8 mouse cellular contexts compared by ENCODE assay signal in the genomic region with DNA sequence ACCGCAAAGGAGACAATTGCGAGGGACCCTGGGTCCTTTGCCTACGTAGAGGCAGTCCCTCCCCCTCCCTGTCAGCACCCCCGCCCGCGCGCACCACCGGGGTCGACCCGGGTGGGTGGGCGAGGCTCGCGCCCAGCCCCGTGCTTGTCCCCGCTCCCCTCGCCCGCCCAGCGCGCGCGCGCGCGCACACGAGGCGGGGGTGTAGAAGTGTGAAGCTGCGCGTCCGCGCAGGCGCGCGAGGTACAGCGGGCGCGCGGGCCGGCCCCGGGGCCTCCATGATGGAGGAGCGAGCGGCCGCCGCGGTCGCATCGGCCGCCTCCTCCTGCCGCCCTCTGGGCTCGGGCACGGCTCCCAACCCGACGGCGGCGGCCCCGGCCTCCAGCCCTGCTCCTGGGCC. TPM values are rescaled to one million over a fixed set of nuclear protein-coding genes. Genes with fewer than 3 reads are reported as not detected.
DNase-seq lines count a peak whose midpoint lies in the region; ATAC-seq and TF ChIP-seq lines count a peak whose summit lies in the region.

No protein-coding gene starts in this region.

- H3K9me3 ChIP-seq in intestine, postnatal 0 days (ENCODE audit: control insufficient read depth) = no peaks in the 10 kb centered on the region
- H3K9me3 ChIP-seq in limb, embryonic 13.5 days = no peaks in the 10 kb centered on the region
- H3K9me3 ChIP-seq in midbrain, embryonic 15.5 days = no peaks in the 10 kb centered on the region

- peaks cover 6% of the 10 kb centered on the region; the same call in 1 of the 2 replicates for H3K36me3 ChIP-seq in intestine, postnatal 0 days (ENCODE audit: control insufficient read depth, insufficient read depth)
- H3K36me3 ChIP-seq in limb, embryonic 13.5 days = peaks cover 20% of the 10 kb centered on the region
- H3K36me3 ChIP-seq in midbrain, embryonic 15.5 days (replicated peaks) = no peaks in the 10 kb centered on the region

- ATAC-seq in intestine, postnatal 0 days = peak; percentile 81
- ATAC-seq in limb, embryonic 13.5 days (ENCODE audit: low FRiP score, low read depth) = peak; percentile 82
- peak; percentile 61 for ATAC-seq in midbrain, embryonic 15.5 days (replicated peaks)

- no peak for TF ChIP-seq CTCF in intestine, postnatal 0 days (IDR thresholded peaks at IDR 0.05; ENCODE audit: low read depth)

- H3K4me1 ChIP-seq in intestine, postnatal 0 days (replicated peaks; ENCODE audit: control insufficient read depth, insufficient read depth, low read length) = peaks cover 22% of the 10 kb centered on the region
- peaks cover 65% of the 10 kb centered on the region for H3K4me1 ChIP-seq in limb, embryonic 13.5 days
- H3K4me1 ChIP-seq in midbrain, embryonic 15.5 days = peaks cover 87% of the 10 kb centered on the region

- H3K4me2 ChIP-seq in intestine, postnatal 0 days (replicated peaks; ENCODE audit: low read depth) = peak overlapping the region; percentile 95
- peak overlapping the region; percentile 98 for H3K4me2 ChIP-seq in limb, embryonic 13.5 days (replicated peaks)
- peak overlapping the region; percentile 92 for H3K4me2 ChIP-seq in midbrain, embryonic 15.5 days

- DNase-seq in 3T3-L1 (ENCODE audit: low read depth, low spot score) = peak; percentile 44
- DNase-seq in adrenal gland, postnatal 10 days = peak; percentile 86
- DNase-seq in embryo, embryonic 11.5 days (ENCODE audit: low read depth, low spot score) = peak; percentile 79
- DNase-seq in gastrocnemius, postnatal 4 days (ENCODE audit: low spot score in 2 of 2) = peak; percentile 76 to 79
- peak; percentile 60 to 72 for DNase-seq in spleen, postnatal 14 days (ENCODE audit: low spot score in 2 of 2)

- WGBS in intestine, postnatal 0 days = under 1% methylated on average over 41 of the region's 55 CpGs
- WGBS in limb, embryonic 13.5 days = under 1% methylated on average over 54 of the region's 55 CpGs
- 0% methylated on average over 7 of the region's 55 CpGs for WGBS in midbrain, embryonic 15.5 days

- H3K9ac ChIP-seq in intestine, postnatal 0 days (ENCODE audit: low read depth, low read length) = peak overlapping the region; percentile 97
- H3K9ac ChIP-seq in limb, embryonic 13.5 days = peak overlapping the region; percentile 99
- peak overlapping the region; percentile 99 for H3K9ac ChIP-seq in midbrain, embryonic 15.5 days

- peak overlapping the region; percentile 99 for H3K4me3 ChIP-seq in intestine, postnatal 0 days (ENCODE audit: low read depth, low read length)
- peak overlapping the region; percentile 82 for H3K4me3 ChIP-seq in limb, embryonic 13.5 days
- H3K4me3 ChIP-seq in midbrain, embryonic 15.5 days = peak overlapping the region; percentile 90

- H3K27ac ChIP-seq in intestine, postnatal 0 days (ENCODE audit: low read depth, low read length) = peak overlapping the region; percentile 90
- H3K27ac ChIP-seq in limb, embryonic 13.5 days = peak overlapping the region; percentile 97
- H3K27ac ChIP-seq in midbrain, embryonic 15.5 days = peak overlapping the region; percentile 100

- no peaks in the 10 kb centered on the region for H3K27me3 ChIP-seq in intestine, postnatal 0 days (replicated peaks; ENCODE audit: control insufficient read depth, insufficient read depth, low read length)
- H3K27me3 ChIP-seq in limb, embryonic 13.5 days = peaks cover 21% of the 10 kb centered on the region
- H3K27me3 ChIP-seq in midbrain, embryonic 15.5 days (replicated peaks) = no peaks in the 10 kb centered on the region

RNA-seq across cellular contexts. Expression of a gene that starts 0.4 kb away (rescaled TPM):
- total RNA-seq in adrenal gland, postnatal 10 days (2021) = 10 to 100 TPM; 63.8 to 72.8 TPM
- total RNA-seq in gastrocnemius, postnatal 4 days (2021) = 10 to 100 TPM; 66.6 to 78.7 TPM
- 33.7 and 35.8 TPM in 2 replicates for polyA plus RNA-seq in intestine, postnatal 0 days (2015; fragmentation: Nextera tagmentation; extraction: Ambion mirVana)
- 117 and 124 TPM in 2 replicates for polyA plus RNA-seq in limb, embryonic 13.5 days (2015; fragmentation: Nextera tagmentation; extraction: Ambion mirVana)
- 205 and 227 TPM in 2 replicates for polyA plus RNA-seq in midbrain, embryonic 15.5 days (2015; fragmentation: Nextera tagmentation; extraction: Ambion mirVana)

RNA-seq across cellular contexts. Expression of a gene that starts 0.5 kb away (rescaled TPM):
- 10 to 100 TPM; 22.4 to 22.6 TPM for total RNA-seq in adrenal gland, postnatal 10 days (2021)
- total RNA-seq in gastrocnemius, postnatal 4 days (2021) = 10 to 100 TPM; 22.7 to 22.9 TPM
- 12.3 and 12.7 TPM in 2 replicates for polyA plus RNA-seq in intestine, postnatal 0 days (2015; fragmentation: Nextera tagmentation; extraction: Ambion mirVana)
- polyA plus RNA-seq in limb, embryonic 13.5 days (2015; fragmentation: Nextera tagmentation; extraction: Ambion mirVana) = 32.4 and 33.3 TPM in 2 replicates
- polyA plus RNA-seq in midbrain, embryonic 15.5 days (2015; fragmentation: Nextera tagmentation; extraction: Ambion mirVana) = 51.9 and 55.1 TPM in 2 replicates

RNA-seq across cellular contexts. Expression of a gene that starts 26.6 kb away (rescaled TPM):
- 10 to 100 TPM; 22.2 to 27.2 TPM for total RNA-seq in adrenal gland, postnatal 10 days (2021)
- total RNA-seq in gastrocnemius, postnatal 4 days (2021) = 10 to 100 TPM; 16.8 to 17.4 TPM
- 9.2 and 11.2 TPM in 2 replicates for polyA plus RNA-seq in intestine, postnatal 0 days (2015; fragmentation: Nextera tagmentation; extraction: Ambion mirVana)
- polyA plus RNA-seq in limb, embryonic 13.5 days (2015; fragmentation: Nextera tagmentation; extraction: Ambion mirVana) = 20.8 and 20.9 TPM in 2 replicates
- polyA plus RNA-seq in midbrain, embryonic 15.5 days (2015; fragmentation: Nextera tagmentation; extraction: Ambion mirVana) = 6.7 TPM in 2 replicates

RNA-seq across cellular contexts. Expression of a gene that starts 34.9 kb away (rescaled TPM):
- total RNA-seq in adrenal gland, postnatal 10 days (2021) = 100 to 1,000 TPM; 108 to 109 TPM
- 10 to 100 TPM; 51.8 to 55.1 TPM for total RNA-seq in gastrocnemius, postnatal 4 days (2021)
- polyA plus RNA-seq in intestine, postnatal 0 days (2015; fragmentation: Nextera tagmentation; extraction: Ambion mirVana) = 19.8 and 22.8 TPM in 2 replicates
- 33.1 and 35.5 TPM in 2 replicates for polyA plus RNA-seq in limb, embryonic 13.5 days (2015; fragmentation: Nextera tagmentation; extraction: Ambion mirVana)
- 12.4 and 14.3 TPM in 2 replicates for polyA plus RNA-seq in midbrain, embryonic 15.5 days (2015; fragmentation: Nextera tagmentation; extraction: Ambion mirVana)

RNA-seq across cellular contexts. Expression of a gene that starts 59.0 kb away (rescaled TPM):
- total RNA-seq in adrenal gland, postnatal 10 days (2021) = 1 to 10 TPM; 5.7 to 7.0 TPM
- total RNA-seq in gastrocnemius, postnatal 4 days (2021) = 10 to 100 TPM; 17.8 to 19.0 TPM
- 3.4 and 3.7 TPM in 2 replicates for polyA plus RNA-seq in intestine, postnatal 0 days (2015; fragmentation: Nextera tagmentation; extraction: Ambion mirVana)
- polyA plus RNA-seq in limb, embryonic 13.5 days (2015; fragmentation: Nextera tagmentation; extraction: Ambion mirVana) = 5.1 and 6.1 TPM in 2 replicates
- polyA plus RNA-seq in midbrain, embryonic 15.5 days (2015; fragmentation: Nextera tagmentation; extraction: Ambion mirVana) = 4.7 and 4.8 TPM in 2 replicates

Comparison
In these comparisons a context has a peak if more than half of its experiments do, and no peak if none do; other contexts are left out.
1. Peak in every context shown above with its lines: DNase-seq, ATAC-seq, H3K4me3 ChIP-seq and H3K27ac ChIP-seq.